Mouse (Mus musculus): ENCODE measurements around the gene Gstp1.
"Not testable (repeated sequence)": the region's sequence is repeated elsewhere in the genome, so short reads cannot be mapped to it uniquely, and the experiment has no call there.

Gene Gstp1

GRCm38 (mm10) chr19:4037788-4038232, at the start of gene Gstp1:
Gene Gstp1, minus strand, starts transcription at chr19:4037985.
- DNase-seq (ENCODE audit: low spot score), result peak; percentile 77

GRCm38 (mm10) chr19:4087090-4087489, 49.3 kb upstream of the Gstp1 start:
- no peak for DNase-seq (ENCODE audit: low spot score)

GRCm38 (mm10) chr19:4086156-4086555, 48.4 kb upstream of the Gstp1 start:
- DNase-seq (ENCODE audit: low spot score), result no peak

- no peak for DNase-seq (ENCODE audit: low spot score)
Observed at GRCm38 (mm10) chr19:4084984-4085383, 47.2 kb upstream of the Gstp1 start.

- no peak for DNase-seq (ENCODE audit: low spot score)
Observed at GRCm38 (mm10) chr19:4083826-4084225, 46.0 kb upstream of the Gstp1 start.

GRCm38 (mm10) chr19:4083316-4083715, 45.5 kb upstream of the Gstp1 start:
- DNase-seq (ENCODE audit: low spot score), result no peak

- DNase-seq (ENCODE audit: low spot score), result no peak
Observed at GRCm38 (mm10) chr19:4082219-4082965, 44.6 kb upstream of the Gstp1 start.

- DNase-seq (ENCODE audit: low spot score), result no peak
Observed at GRCm38 (mm10) chr19:4081394-4081793, 43.6 kb upstream of the Gstp1 start, which contains the start of gene Cabp2. Gene Cabp2, plus strand, starts transcription at chr19:4081578.

GRCm38 (mm10) chr19:4080511-4081009, 42.8 kb upstream of the Gstp1 start:
- DNase-seq (ENCODE audit: low spot score), result no peak

GRCm38 (mm10) chr19:4079594-4079993, 41.8 kb upstream of the Gstp1 start:
- no peak for DNase-seq (ENCODE audit: low spot score)

- DNase-seq (ENCODE audit: low spot score), result no peak
Observed at GRCm38 (mm10) chr19:4075531-4075930, 37.7 kb upstream of the Gstp1 start.

- DNase-seq (ENCODE audit: low spot score), result no peak
Observed at GRCm38 (mm10) chr19:4072706-4073424, 35.1 kb upstream of the Gstp1 start.

- no peak for DNase-seq (ENCODE audit: low spot score)
Observed at GRCm38 (mm10) chr19:4071406-4071805, 33.6 kb upstream of the Gstp1 start.

- DNase-seq (ENCODE audit: low spot score), result no peak
Observed at GRCm38 (mm10) chr19:4070756-4071155, 33.0 kb upstream of the Gstp1 start.

GRCm38 (mm10) chr19:4070311-4070710, 32.5 kb upstream of the Gstp1 start:
- no peak for DNase-seq (ENCODE audit: low spot score)

GRCm38 (mm10) chr19:4068717-4069410, 31.1 kb upstream of the Gstp1 start:
- DNase-seq (ENCODE audit: low spot score), result no peak

- DNase-seq (ENCODE audit: low spot score), result not testable (repeated sequence)
Observed at GRCm38 (mm10) chr19:4068242-4068641, 30.5 kb upstream of the Gstp1 start.

GRCm38 (mm10) chr19:4066877-4067276, 29.1 kb upstream of the Gstp1 start:
- DNase-seq (ENCODE audit: low spot score), result no peak

- no peak for DNase-seq (ENCODE audit: low spot score)
Observed at GRCm38 (mm10) chr19:4066280-4066679, 28.5 kb upstream of the Gstp1 start.

- not testable (repeated sequence) for DNase-seq (ENCODE audit: low spot score)
Observed at GRCm38 (mm10) chr19:4064501-4064900, 26.7 kb upstream of the Gstp1 start.

- not testable (repeated sequence) for DNase-seq (ENCODE audit: low spot score)
Observed at GRCm38 (mm10) chr19:4063357-4063756, 25.6 kb upstream of the Gstp1 start.

GRCm38 (mm10) chr19:4060899-4061465, 23.2 kb upstream of the Gstp1 start:
- DNase-seq (ENCODE audit: low spot score), result no peak
